Mouse (Mus musculus): ENCODE measurements at regions not wholly inside any gene's neighbourhood (a gene's known extent, or its start where the extent isn't known, plus 50 kb on each side); places are given as distances from the start of the nearest gene placed in this dataset.

- DNase-seq = no peak
Measured at GRCm38 (mm10) chr4:56051792-56052380, 519.6 kb upstream of the Klf4 start.

DNA sequence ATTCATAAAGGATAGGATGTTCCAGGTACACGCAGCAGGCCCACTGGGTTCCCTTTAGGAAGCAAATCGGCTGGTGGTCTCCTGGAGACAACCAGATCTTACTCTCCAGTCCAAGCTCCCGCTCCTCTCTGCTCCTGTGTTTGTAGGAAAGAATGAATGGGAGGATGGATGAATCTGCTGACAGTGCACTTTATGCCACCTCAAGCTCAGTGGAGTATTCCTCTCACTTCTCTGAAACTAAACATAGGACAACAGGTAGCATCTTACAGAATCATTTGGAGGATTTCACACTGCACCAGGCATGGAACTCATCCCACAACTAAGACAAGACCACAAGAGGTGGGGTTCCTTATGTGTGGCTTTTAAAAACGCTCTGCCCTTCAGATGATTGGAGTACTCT is 507.1 kb upstream of the Klf4 start:
- DNase-seq = no peak

DNA sequence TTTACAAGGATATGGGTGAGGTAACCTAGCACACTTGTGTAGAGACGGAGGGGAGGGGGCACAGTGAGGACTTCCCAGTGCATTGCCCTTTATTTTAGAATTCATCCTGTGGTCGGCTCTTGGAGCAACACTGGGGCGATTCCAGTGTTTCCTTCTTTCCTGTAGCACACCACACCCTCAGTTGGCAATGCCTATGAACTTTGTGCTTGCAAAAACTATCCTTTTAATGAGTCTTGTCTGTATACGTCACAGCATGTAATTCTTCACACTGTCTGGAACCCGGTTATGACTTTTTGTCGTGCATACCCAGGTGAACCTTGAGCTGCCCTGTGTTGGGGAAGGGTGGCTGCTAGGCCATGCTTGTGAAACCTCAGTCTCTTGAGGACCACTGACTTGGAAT is 504.1 kb upstream of the Klf4 start:
- no peak for DNase-seq

GRCm38 (mm10) chr4:56035543-56035942 is 503.3 kb upstream of the Klf4 start:
- no peak for DNase-seq

GRCm38 (mm10) chr4:56028441-56028840 is 496.2 kb upstream of the Klf4 start:
- DNase-seq = no peak

GRCm38 (mm10) chr4:56027258-56027657 is 495.0 kb upstream of the Klf4 start:
- no peak for DNase-seq

GRCm38 (mm10) chr4:56024478-56024877 is 492.2 kb upstream of the Klf4 start:
- no peak for DNase-seq

DNA sequence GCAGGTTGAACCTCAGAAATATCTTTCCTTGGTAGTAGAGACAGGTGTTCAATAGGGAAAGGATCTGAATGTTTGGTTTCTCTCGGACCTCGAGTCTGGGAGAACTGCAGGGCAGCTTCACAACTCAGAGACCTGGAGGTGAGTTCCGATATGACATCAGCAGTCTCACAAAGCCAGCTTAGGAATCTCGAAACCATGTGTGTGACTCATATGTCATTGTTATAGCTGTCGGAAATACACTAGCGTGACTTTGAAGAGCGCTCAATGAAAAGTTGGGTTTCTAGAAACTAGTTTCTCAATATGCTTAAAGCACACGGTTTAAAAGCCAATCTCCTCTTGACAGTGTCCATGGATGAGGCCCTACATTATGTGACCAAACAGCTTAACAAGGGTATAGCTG is 485.9 kb upstream of the Klf4 start:
- DNase-seq = no peak

GRCm38 (mm10) chr4:56015481-56015880 is 483.2 kb upstream of the Klf4 start:
- no peak for DNase-seq

- no peak for DNase-seq
Measured at GRCm38 (mm10) chr4:56008287-56008686, 476.0 kb upstream of the Klf4 start.

GRCm38 (mm10) chr4:56004227-56004626 is 472.0 kb upstream of the Klf4 start:
- no peak for DNase-seq

- peak in 1 of 2 experiments; percentile 5 for DNase-seq
Measured at GRCm38 (mm10) chr4:56001312-56001731, 469.1 kb upstream of the Klf4 start.

DNA sequence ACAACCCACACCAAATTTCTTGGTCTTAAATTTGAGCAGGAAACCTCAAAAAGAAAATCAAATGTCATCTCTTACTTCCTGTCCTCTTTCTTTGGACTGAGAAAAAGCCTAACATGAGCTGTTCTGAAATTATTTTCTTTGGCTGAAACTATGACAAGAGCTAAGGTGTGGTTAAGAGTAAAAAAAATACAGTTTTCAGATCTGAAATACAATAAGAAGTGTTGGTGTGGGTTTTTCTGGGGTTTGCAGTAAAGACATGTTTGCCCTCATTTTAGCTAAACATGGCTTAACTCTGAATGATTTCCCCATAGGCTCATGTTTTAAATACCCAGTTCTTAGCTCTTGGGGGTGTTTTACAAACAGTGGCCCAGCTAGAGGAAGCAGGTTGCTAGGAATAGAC is 451.8 kb upstream of the Klf4 start:
- no peak for DNase-seq

DNA sequence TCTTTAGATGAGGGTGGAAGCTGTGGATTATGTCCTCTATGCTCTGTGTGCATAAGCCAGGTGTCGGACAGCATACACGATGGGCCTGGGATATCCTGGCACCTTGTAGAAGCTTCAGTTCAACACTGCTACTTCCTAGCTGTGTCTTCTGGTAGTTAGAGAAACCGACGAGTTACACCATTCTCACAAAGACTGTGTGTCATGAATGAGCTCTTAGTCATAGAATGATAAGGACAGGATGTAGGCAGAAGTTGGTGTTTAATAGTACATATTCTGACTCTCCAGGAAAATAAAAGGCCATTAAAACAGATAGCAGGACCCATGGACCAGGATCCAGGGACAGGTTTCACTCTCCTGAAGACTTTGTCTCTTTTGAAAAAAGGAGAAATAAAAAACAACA is 446.3 kb upstream of the Klf4 start:
- DNase-seq = no peak

DNA sequence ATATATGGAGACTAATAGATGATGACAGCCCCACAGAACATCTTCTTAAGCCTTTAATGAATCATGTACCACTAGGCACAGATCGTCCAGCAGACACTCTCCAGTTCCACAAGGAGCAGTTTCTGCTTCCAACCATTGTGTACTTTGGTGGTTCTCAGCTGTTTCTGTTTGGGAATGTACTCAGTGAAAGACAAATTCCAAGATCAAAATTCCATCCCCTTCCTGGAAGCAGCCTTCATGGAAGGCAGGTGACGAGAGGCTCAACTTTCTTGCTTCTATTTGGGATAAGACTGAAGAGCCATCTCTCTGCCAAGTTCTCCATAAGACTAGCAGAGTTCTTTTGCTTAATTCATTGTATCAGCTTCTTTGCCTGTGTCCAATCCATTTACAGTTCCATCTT is 444.0 kb upstream of the Klf4 start:
- DNase-seq = no peak

GRCm38 (mm10) chr4:55973706-55974105 is 441.4 kb upstream of the Klf4 start:
- DNase-seq = no peak

GRCm38 (mm10) chr4:55972235-55972819 is 440.1 kb upstream of the Klf4 start:
- no peak for DNase-seq

GRCm38 (mm10) chr4:55960063-55960462 is 427.8 kb upstream of the Klf4 start:
- no peak for DNase-seq

- DNase-seq = no peak
Measured at GRCm38 (mm10) chr4:55953701-55954100, 421.4 kb upstream of the Klf4 start.

- DNase-seq = no peak
Measured at GRCm38 (mm10) chr4:55952220-55952619, 420.0 kb upstream of the Klf4 start.

DNA sequence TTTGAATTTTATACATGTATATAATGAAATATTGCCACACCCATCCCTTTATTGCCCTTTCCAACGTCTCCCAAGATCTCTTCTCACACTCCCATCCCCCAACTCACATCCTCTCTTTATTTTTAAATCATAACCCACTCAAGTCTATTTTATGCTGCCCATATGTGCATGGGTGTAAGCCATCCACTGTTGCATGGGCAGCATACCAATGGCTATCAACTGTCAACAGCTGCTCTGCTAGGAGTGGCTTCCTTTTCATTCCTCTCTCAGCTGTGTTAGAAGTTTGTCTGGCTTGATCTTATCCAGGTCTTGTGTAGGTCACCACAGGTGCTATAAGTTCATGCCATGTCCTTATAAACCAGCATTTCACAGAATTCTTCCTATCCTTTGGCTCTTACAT is 409.2 kb upstream of the Klf4 start:
- DNase-seq = no peak

DNA sequence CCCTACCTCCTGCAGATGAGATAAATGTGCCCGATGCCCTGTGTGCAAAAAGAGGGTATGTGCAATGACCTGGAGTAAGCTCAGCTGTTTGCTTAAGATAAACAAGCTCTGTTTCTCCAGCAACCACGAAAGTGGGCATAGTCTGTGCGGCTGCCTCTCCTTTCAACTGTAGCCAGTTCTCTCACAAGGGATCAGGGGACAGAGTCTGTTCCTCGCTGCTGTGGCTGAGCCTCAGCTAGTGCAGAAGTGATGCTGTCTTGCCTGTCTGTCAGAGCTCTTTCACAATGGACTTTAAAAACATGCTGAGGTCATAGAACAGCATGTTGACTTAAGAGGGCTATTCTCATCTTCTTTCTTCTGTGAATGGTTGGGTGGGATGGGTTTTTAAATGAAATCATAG is 406.1 kb upstream of the Klf4 start:
- no peak for DNase-seq

- DNase-seq = no peak
Measured at GRCm38 (mm10) chr4:55937833-55938232, 405.6 kb upstream of the Klf4 start.

DNA sequence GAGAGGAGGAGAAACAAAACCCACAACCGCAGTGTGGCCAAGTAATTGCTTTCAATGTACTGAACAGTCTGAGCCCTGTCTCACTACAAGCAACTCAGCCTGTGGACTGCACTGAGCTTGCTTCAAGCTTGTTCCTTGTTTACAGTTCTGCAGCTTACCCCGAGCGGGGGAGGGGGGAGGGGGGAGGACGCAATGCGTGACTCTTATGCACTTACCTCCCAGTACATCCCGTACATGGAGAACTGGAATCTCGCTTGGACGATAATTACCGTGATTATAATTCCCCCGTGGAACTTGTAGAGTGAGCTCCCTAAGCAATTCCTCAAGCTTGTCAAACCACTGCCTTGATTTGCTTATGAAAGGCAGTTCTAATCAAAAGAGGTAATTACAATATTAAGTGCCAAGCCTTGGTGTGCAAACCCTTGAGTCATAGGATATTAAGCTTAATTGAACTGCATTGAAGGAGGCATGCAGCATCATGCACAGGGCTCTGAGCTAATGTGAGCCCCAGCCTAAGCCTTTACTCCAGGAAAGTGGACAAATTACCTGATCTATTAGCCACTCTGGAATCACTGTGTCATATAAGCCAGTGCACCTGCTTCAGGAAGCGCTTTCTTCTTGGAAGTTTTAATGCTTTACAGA is 397.0 kb upstream of the Klf4 start:
- peak in 1 of 2 experiments; percentile 16 for DNase-seq
